Mouse (Mus musculus) left cerebral cortex, postnatal 25 days (tissue): ENCODE results near the gene Fasl. TPM values are rescaled to one million over a fixed set of nuclear protein-coding genes. Genes with fewer than 3 reads are reported as not detected.

Experiments used
- total RNA-seq, 2 experiments: library from RNA; stranded (reverse); gene quantifications; 2 replicates each; pipeline ENCODE4 v1.2.3; 2021

The Fasl gene
- total RNA-seq, 2 experiments from 2014 or later = not detected

Other genes with a start within 250 kb of the Fasl start
- 10 to 100 TPM; 33.9 to 35.5 TPM for gene Suco, start 88.2 kb upstream of the Fasl start, total RNA-seq
- 10 to 100 TPM; 15.4 to 16.6 TPM for gene Pigc, start 180.7 kb upstream of the Fasl start, total RNA-seq
- not detected for gene 4930558K02Rik, start 191.1 kb upstream of the Fasl start, total RNA-seq